Mouse (Mus musculus): ENCODE measurements around the gene Mag.
"Not testable (repeated sequence)": the region's sequence is repeated elsewhere in the genome, so short reads cannot be mapped to it uniquely, and the experiment has no call there.

DNA sequence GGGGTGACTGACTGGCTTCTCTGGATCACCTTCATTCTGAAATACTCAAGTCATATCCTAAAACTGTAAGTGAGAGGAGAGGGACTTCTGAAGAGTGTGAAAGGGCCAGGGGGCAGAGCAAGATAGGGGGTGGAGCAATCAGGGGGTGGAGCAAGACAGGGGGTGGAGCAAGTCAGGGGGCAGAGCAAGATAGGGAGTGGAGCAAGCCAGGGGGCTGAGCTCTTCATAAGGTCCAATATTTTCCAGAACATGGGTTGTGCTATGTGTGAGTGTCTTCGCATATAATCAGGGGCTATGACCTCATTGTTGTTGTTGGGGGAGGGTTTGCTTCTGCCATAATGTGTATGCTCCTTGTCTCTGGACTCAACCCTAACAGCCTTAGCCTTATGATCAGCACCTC is 25.4 kb upstream of the Mag start:
- not testable (repeated sequence) for TF ChIP-seq CTCF, EP300 (IDR thresholded peaks at IDR 0.05; ENCODE audit: low read depth)

All from liver, embryonic 14.5 days (tissue).